Mouse (Mus musculus): ENCODE measurements around the gene Cacna2d3. TPM values are rescaled to one million over a fixed set of nuclear protein-coding genes. Genes with fewer than 3 reads are reported as not detected.

The Cacna2d3 gene
- 1.4 and 4.6 TPM in 2 replicates for polyA plus RNA-seq (2015; fragmentation: Nextera tagmentation; extraction: Ambion mirVana)

DNA sequence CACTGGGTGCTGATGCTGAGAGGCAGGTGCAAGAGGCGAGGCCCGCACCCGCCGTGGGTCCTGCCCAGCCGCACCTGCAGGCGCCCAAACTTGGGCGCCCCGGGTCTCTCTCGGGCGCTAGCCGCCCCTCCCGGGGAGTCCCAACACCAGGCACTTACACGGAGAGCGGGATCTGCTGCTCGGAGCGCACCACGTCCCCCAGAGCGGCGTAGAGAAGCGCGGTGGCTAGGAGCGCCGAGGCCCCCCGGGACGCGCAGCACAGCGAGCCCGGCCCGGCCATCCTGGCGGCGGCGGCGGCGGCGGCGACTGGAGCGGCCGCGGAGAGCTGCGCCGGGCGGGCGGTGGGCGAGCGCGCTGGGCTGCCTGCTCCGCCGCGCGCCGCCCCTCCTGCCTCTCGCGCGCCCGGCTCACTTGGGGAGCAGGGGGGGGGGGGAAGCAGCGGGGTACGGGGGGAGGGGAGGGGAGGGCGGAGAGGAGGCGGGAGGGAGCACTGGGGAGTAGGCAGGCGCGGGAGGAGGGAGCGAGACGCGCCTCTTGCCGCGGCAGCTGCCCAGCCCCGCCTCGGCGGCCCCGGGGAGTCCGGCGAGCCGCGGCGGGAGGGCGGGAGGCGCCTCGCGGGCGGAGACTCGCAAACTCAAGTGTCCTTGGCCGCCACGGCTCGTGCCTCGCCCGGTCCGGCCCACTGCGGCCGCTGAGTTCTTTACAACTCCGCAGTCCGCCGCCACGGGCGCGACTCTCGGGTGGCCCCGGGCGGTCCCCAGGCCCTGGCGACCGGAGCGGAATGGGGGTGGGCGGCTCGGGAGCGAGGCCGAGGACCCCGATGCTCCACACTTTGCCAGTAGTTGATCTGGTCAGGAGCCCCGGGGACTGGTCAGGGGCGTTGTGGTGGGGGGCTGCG, at the start of gene Cacna2d3:
Gene Cacna2d3 (minus strand): TSS at position 377 of the 898 bp plus-strand sequence.

DNA sequence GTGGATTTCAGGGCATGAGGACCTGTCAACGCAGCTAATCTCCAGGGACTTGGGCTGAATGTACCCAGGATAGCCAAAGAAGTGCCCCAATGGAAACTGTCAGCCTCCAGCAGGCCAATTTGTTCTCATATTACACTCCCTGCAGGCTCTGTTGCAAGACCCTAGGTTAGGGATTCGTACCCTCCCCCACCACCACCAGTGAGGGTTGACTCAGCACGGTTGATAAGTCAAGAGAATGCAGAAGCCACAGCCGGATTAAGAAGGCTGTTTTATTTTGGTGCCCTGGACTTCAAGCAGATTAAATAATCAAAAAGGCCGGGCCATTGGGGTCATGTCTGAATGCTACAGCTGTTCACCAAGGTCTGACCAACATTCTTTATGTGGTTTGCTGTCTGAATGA, 703.8 kb downstream of the Cacna2d3 start, which contains the start of gene Lrtm1:
Gene Lrtm1 (plus strand): TSS at position 326 of the 400 bp plus-strand sequence.

Other genes with a start within 250 kb of the Cacna2d3 start
- 447 and 550 TPM in 2 replicates for gene Selenok, start 246.4 kb upstream of the Cacna2d3 start, polyA plus RNA-seq (2015; fragmentation: Nextera tagmentation; extraction: Ambion mirVana)

Measured in adrenal gland, postnatal 0 days (tissue).